Mouse (Mus musculus) kidney, embryonic 16.5 days (tissue): ENCODE data around the gene Nhlrc2. TPM values are rescaled to one million over a fixed set of nuclear protein-coding genes. Genes with fewer than 3 reads are reported as not detected.

Experiments
- ATAC-seq: fragments of 200-750 bp; cut with Nextera tagmentation; 2 replicates; pipeline ENCODE4 v1.8.0; 2017; ENCODE audit warnings: moderate TSS enrichment; ENCODE audit not compliant: low FRiP score, low TSS enrichment
- H3K27ac ChIP-seq: fragments of 300-500 bp; sonication (generic); 2 replicates; pipeline ENCODE4 v1.5.1; 2014; ENCODE audit warnings: low read length
- H3K27me3 ChIP-seq: fragments of 300-500 bp; sonication (generic); 2 replicates; pipeline ENCODE4 v1.6.1; 2014; ENCODE audit warnings: low read length, control low read depth, mixed read lengths; ENCODE audit not compliant: insufficient read depth
- H3K36me3 ChIP-seq: fragments of 300-500 bp; sonication (generic); 2 replicates; pipeline ENCODE4 v1.6.1; 2014; ENCODE audit warnings: low read length, control low read depth, mixed read lengths; ENCODE audit not compliant: insufficient read depth
- H3K4me1 ChIP-seq: fragments of 300-500 bp; sonication (generic); 2 replicates; pipeline ENCODE4 v1.6.1; 2014; ENCODE audit warnings: low read length, control low read depth, mixed read lengths; ENCODE audit not compliant: insufficient read depth
- H3K4me2 ChIP-seq: fragments of 300-500 bp; sonication (generic); replicated peaks from 2 replicates; pipeline ENCODE4 v1.6.1; 2014; ENCODE audit warnings: low read depth, low read length
- H3K4me3 ChIP-seq: fragments of 300-500 bp; sonication (generic); 2 replicates; pipeline ENCODE4 v1.5.1; 2014; ENCODE audit warnings: mild to moderate bottlenecking, low read length
- H3K9ac ChIP-seq: fragments of 300-500 bp; sonication (generic); replicated peaks from 2 replicates; pipeline ENCODE4 v1.6.1; 2014; ENCODE audit warnings: low read length
- H3K9me3 ChIP-seq: fragments of 300-500 bp; sonication (generic); 2 replicates; pipeline ENCODE4 v1.6.1; 2016; ENCODE audit warnings: low read length, control low read depth
- WGBS: fragments of 180-500 bp; shearing (Covaris S2); extraction: QIAGEN DNeasy Blood & Tissue Kit; methylation state at CpG from one replicate; pipeline ENCODE4 v1.1.7; 2014; 5-methylcytosine and 5-hydroxymethylcytosine counted together
- polyA plus RNA-seq: library from polyadenylated mRNA; unstranded; fragments of >200 nt; fragmentation: Nextera tagmentation; extraction: Ambion mirVana; gene quantifications from 2 replicates; pipeline ENCODE4 v1.2.1, GENCODE M21; 2015

Gene Nhlrc2
- polyA plus RNA-seq, 1 experiment from 2014 or later = 16.0 TPM

- peak overlapping the region; percentile 86 for H3K27ac ChIP-seq
- H3K36me3 ChIP-seq = peaks cover 18% of the 10 kb centered on the region
- H3K4me3 ChIP-seq = no peak overlapping the region
- no peak overlapping the region for H3K4me2 ChIP-seq
- peaks cover 38% of the 10 kb centered on the region for H3K4me1 ChIP-seq
- H3K27me3 ChIP-seq = no peaks in the 10 kb centered on the region
- WGBS = 56% methylated on average over 7 of the region's 7 CpGs
- ATAC-seq = no peak
- H3K9ac ChIP-seq = no peak overlapping the region; the same call in 1 of the 2 replicates
- 0 out of 2 replicates have a peak, but pooled peaks cover 5% of the 10 kb centered on the region for H3K9me3 ChIP-seq
These were observed 52.7 kb downstream of the Nhlrc2 start for GRCm38 (mm10) chr19:56600797-56601196.

GRCm38 (mm10) chr19:56601901-56602347, 53.9 kb downstream of the Nhlrc2 start:
- Histone ChIP-seq H3K27ac (peak overlapping the region; percentile 86), H3K4me3 (no peak overlapping the region; the same call in 1 of the 2 replicates), H3K27me3 (no peaks in the 10 kb centered on the region), H3K9me3 (0 out of 2 replicates have a peak, but pooled peaks cover 5% of the 10 kb centered on the region), H3K9ac (no peak overlapping the region), H3K36me3 (peaks cover 9% of the 10 kb centered on the region), H3K4me2 (peak overlapping the region; percentile 35), H3K4me1 (peaks cover 38% of the 10 kb centered on the region)
- ATAC-seq = peak; percentile 97
- 25% methylated on average over 15 of the region's 15 CpGs for WGBS

GRCm38 (mm10) chr19:56608946-56609345, 60.9 kb downstream of the Nhlrc2 start:
- no peak overlapping the region for H3K4me3 ChIP-seq
- no peak overlapping the region for H3K9ac ChIP-seq
- H3K9me3 ChIP-seq = 0 out of 2 replicates have a peak, but pooled peaks cover 5% of the 10 kb centered on the region
- ATAC-seq = no peak
- no peak overlapping the region for H3K4me2 ChIP-seq
- no peak overlapping the region for H3K27ac ChIP-seq
- 55% methylated on average over 5 of the region's 5 CpGs for WGBS
- H3K4me1 ChIP-seq = peaks cover 6% of the 10 kb centered on the region; the same call in 1 of the 2 replicates
- H3K27me3 ChIP-seq = no peaks in the 10 kb centered on the region
- no peaks in the 10 kb centered on the region for H3K36me3 ChIP-seq

- no peak for ATAC-seq
- H3K9ac ChIP-seq = no peak overlapping the region
- no peak overlapping the region for H3K4me3 ChIP-seq
- H3K36me3 ChIP-seq = no peaks in the 10 kb centered on the region
- WGBS = 72% methylated on average over 5 of the region's 5 CpGs
- no peaks in the 10 kb centered on the region for H3K9me3 ChIP-seq
- peaks cover 6% of the 10 kb centered on the region; the same call in 1 of the 2 replicates for H3K4me1 ChIP-seq
- no peak overlapping the region for H3K4me2 ChIP-seq
- no peaks in the 10 kb centered on the region; the same call in 1 of the 2 replicates for H3K27me3 ChIP-seq
- no peak overlapping the region for H3K27ac ChIP-seq
These were observed 66.1 kb downstream of the Nhlrc2 start for GRCm38 (mm10) chr19:56614131-56614530.

- 42% methylated on average over 9 of the region's 9 CpGs for WGBS
- H3K27me3 ChIP-seq = no peaks in the 10 kb centered on the region; the same call in 1 of the 2 replicates
- H3K4me1 ChIP-seq = no peaks in the 10 kb centered on the region
- no peak for ATAC-seq
- no peaks in the 10 kb centered on the region for H3K9me3 ChIP-seq
- H3K4me3 ChIP-seq = no peak overlapping the region
- H3K27ac ChIP-seq = no peak overlapping the region
- H3K4me2 ChIP-seq = no peak overlapping the region
- H3K9ac ChIP-seq = no peak overlapping the region
- no peaks in the 10 kb centered on the region for H3K36me3 ChIP-seq
These were observed 70.8 kb downstream of the Nhlrc2 start for GRCm38 (mm10) chr19:56618845-56619244.

GRCm38 (mm10) chr19:56619546-56619945, 71.5 kb downstream of the Nhlrc2 start:
- 71% methylated on average over 4 of the region's 4 CpGs for WGBS
- Histone ChIP-seq H3K4me3 (no peak overlapping the region), H3K27ac (no peak overlapping the region), H3K36me3 (no peaks in the 10 kb centered on the region), H3K27me3 (no peaks in the 10 kb centered on the region; the same call in 1 of the 2 replicates), H3K9me3 (no peaks in the 10 kb centered on the region), H3K9ac (no peak overlapping the region), H3K4me1 (no peaks in the 10 kb centered on the region), H3K4me2 (no peak overlapping the region)
- no peak for ATAC-seq

GRCm38 (mm10) chr19:56621876-56622275, 73.8 kb downstream of the Nhlrc2 start:
- no peak overlapping the region for H3K27ac ChIP-seq
- no peak overlapping the region for H3K4me3 ChIP-seq
- H3K36me3 ChIP-seq = no peaks in the 10 kb centered on the region
- H3K9ac ChIP-seq = no peak overlapping the region
- no peak for ATAC-seq
- H3K4me2 ChIP-seq = no peak overlapping the region
- 88% methylated on average over 7 of the region's 7 CpGs for WGBS
- no peaks in the 10 kb centered on the region for H3K4me1 ChIP-seq
- H3K9me3 ChIP-seq = no peaks in the 10 kb centered on the region
- H3K27me3 ChIP-seq = no peaks in the 10 kb centered on the region; the same call in 1 of the 2 replicates

- H3K27me3 ChIP-seq = no peaks in the 10 kb centered on the region
- peaks cover 10% of the 10 kb centered on the region; the same call in 1 of the 2 replicates for H3K4me1 ChIP-seq
- H3K9ac ChIP-seq = no peak overlapping the region
- H3K4me3 ChIP-seq = no peak overlapping the region
- no peak overlapping the region for H3K27ac ChIP-seq
- WGBS = 81% methylated on average over 10 of the region's 10 CpGs
- no peak overlapping the region for H3K4me2 ChIP-seq
- no peaks in the 10 kb centered on the region for H3K9me3 ChIP-seq
- ATAC-seq = no peak
- H3K36me3 ChIP-seq = no peaks in the 10 kb centered on the region
These were observed 79.9 kb downstream of the Nhlrc2 start for GRCm38 (mm10) chr19:56627881-56628472.

GRCm38 (mm10) chr19:56629647-56630046, 81.6 kb downstream of the Nhlrc2 start:
- no peaks in the 10 kb centered on the region for H3K9me3 ChIP-seq
- H3K4me2 ChIP-seq = no peak overlapping the region
- no peak overlapping the region for H3K9ac ChIP-seq
- ATAC-seq = no peak
- H3K36me3 ChIP-seq = no peaks in the 10 kb centered on the region
- no peaks in the 10 kb centered on the region for H3K27me3 ChIP-seq
- 81% methylated on average over 6 of the region's 6 CpGs for WGBS
- H3K27ac ChIP-seq = no peak overlapping the region
- no peak overlapping the region for H3K4me3 ChIP-seq
- H3K4me1 ChIP-seq = peaks cover 10% of the 10 kb centered on the region; the same call in 1 of the 2 replicates

GRCm38 (mm10) chr19:56631017-56631416, 83.0 kb downstream of the Nhlrc2 start:
- Histone ChIP-seq H3K4me1 (peaks cover 10% of the 10 kb centered on the region; the same call in 1 of the 2 replicates), H3K4me2 (no peak overlapping the region), H3K4me3 (no peak overlapping the region), H3K9ac (no peak overlapping the region), H3K27me3 (no peaks in the 10 kb centered on the region), H3K27ac (no peak overlapping the region), H3K36me3 (no peaks in the 10 kb centered on the region), H3K9me3 (no peaks in the 10 kb centered on the region)
- WGBS = 67% methylated on average over 4 of the region's 4 CpGs
- no peak for ATAC-seq
